Mouse (Mus musculus) MEL (cell line): ENCODE measurements around the gene Tmco4. TPM values are rescaled to one million over a fixed set of nuclear protein-coding genes. Genes with fewer than 3 reads are reported as not detected.

Experiments used
- DNase-seq: peaks from one replicate; pipeline ENCODE4 v3.0.0; 2011; ENCODE audit warnings: low read depth, low spot score
- H3K27ac ChIP-seq: 2 replicates; pipeline ENCODE4 v1.5.1; 2012; ENCODE audit warnings: low read depth, mild to moderate bottlenecking, control low read depth, low read length, moderate library complexity; ENCODE audit not compliant: control insufficient read depth
- H3K27me3 ChIP-seq, 2 experiments: fragments of 150-350 bp in 1 of 2; sonication (generic) in 1 of 2; 2 replicates each; pipeline ENCODE4 v1.6.1; 2012; ENCODE audit warnings: low read length in 2 of 2, mild to moderate bottlenecking in 2 of 2, improper control_type of control experiment in 1 of 2, moderate library complexity in 1 of 2; ENCODE audit not compliant: insufficient read depth in 2 of 2, control insufficient read depth in 1 of 2
- H3K36me3 ChIP-seq, 2 experiments: 2 replicates each; pipeline ENCODE4 v1.6.1; 2012 to 2014; ENCODE audit warnings: low read length in 2 of 2, improper control_type of control experiment in 1 of 2, inconsistent platforms in 1 of 2, mild to moderate bottlenecking in 1 of 2; ENCODE audit not compliant: insufficient read depth in 2 of 2, control insufficient read depth in 1 of 2
- H3K4me1 ChIP-seq, 2 experiments: fragments of 150-350 bp in 1 of 2; sonication (generic) in 1 of 2; 2 replicates each; pipeline ENCODE4 v1.6.1; 2012; ENCODE audit warnings: low read length in 2 of 2, improper control_type of control experiment in 1 of 2, mild to moderate bottlenecking in 1 of 2; ENCODE audit not compliant: insufficient read depth in 2 of 2, control insufficient read depth in 1 of 2
- H3K4me3 ChIP-seq, 2 experiments: fragments of 150-350 bp in 1 of 2; sonication (generic) in 1 of 2; 2 replicates each; pipeline ENCODE4 v1.5.1; 2012; ENCODE audit warnings: low read depth in 2 of 2, low read length in 2 of 2, mild to moderate bottlenecking in 2 of 2, moderate library complexity in 2 of 2, control low read depth in 1 of 2, improper control_type of control experiment in 1 of 2; ENCODE audit not compliant: control insufficient read depth in 1 of 2, insufficient read depth in 1 of 2
- H3K79me2 ChIP-seq: 2 replicates; pipeline ENCODE4 v1.6.1; 2012; ENCODE audit warnings: mild to moderate bottlenecking, low read length, moderate library complexity; ENCODE audit not compliant: control insufficient read depth, poor library complexity, insufficient read depth
- H3K9ac ChIP-seq: 2 replicates; pipeline ENCODE4 v1.6.1; 2012; ENCODE audit warnings: low read depth, mild to moderate bottlenecking, control low read depth, low read length, moderate library complexity; ENCODE audit not compliant: control insufficient read depth, poor library complexity, severe bottlenecking
- H3K9me3 ChIP-seq: fragments of 150-350 bp; sonication (generic); replicated peaks from 2 replicates; pipeline ENCODE4 v1.6.1; 2012; ENCODE audit warnings: mild to moderate bottlenecking, low read length, improper control_type of control experiment, moderate library complexity; ENCODE audit not compliant: insufficient read depth
- BHLHE40 ChIP-seq: IDR thresholded peaks from 2 replicates; pipeline ENCODE4 v1.6.1; 2012; ENCODE audit warnings: low read depth, mild to moderate bottlenecking, inconsistent platforms, low read length, improper control_type of control experiment, borderline replicate concordance
- CHD1 ChIP-seq: IDR thresholded peaks from 2 replicates; pipeline ENCODE4 v1.6.1; 2012; ENCODE audit warnings: low read depth, mild to moderate bottlenecking, inconsistent platforms, low read length, improper control_type of control experiment
- ELF1 ChIP-seq: IDR thresholded peaks from 2 replicates; pipeline ENCODE4 v1.6.1; 2014; ENCODE audit warnings: low read depth, mild to moderate bottlenecking, inconsistent platforms, low read length, improper control_type of control experiment, moderate library complexity
- HCFC1 ChIP-seq: IDR thresholded peaks from 2 replicates; pipeline ENCODE4 v1.6.1; 2012; ENCODE audit warnings: low read depth, mild to moderate bottlenecking, inconsistent platforms, low read length, improper control_type of control experiment, moderate library complexity
- KAT2A ChIP-seq: conservative IDR thresholded peaks from 2 replicates; pipeline ENCODE4 v1.6.1; 2012; ENCODE audit warnings: low read depth, low read length, improper control_type of control experiment, inconsistent platforms
- MAFK ChIP-seq: IDR thresholded peaks from 2 replicates; pipeline ENCODE4 v1.6.1; 2011; ENCODE audit warnings: low read depth, mild to moderate bottlenecking, low read length, improper control_type of control experiment, borderline replicate concordance
- MAX ChIP-seq: IDR thresholded peaks from 2 replicates; pipeline ENCODE4 v1.6.1; 2011; ENCODE audit warnings: low read length, improper control_type of control experiment
- MAZ ChIP-seq: IDR thresholded peaks from 2 replicates; pipeline ENCODE4 v1.6.1; 2012; ENCODE audit warnings: low read depth, mild to moderate bottlenecking, inconsistent platforms, low read length, improper control_type of control experiment
- MEF2A ChIP-seq: IDR thresholded peaks from 2 replicates; pipeline ENCODE4 v1.6.1; 2014; ENCODE audit warnings: low read depth, mild to moderate bottlenecking, inconsistent platforms, low read length, improper control_type of control experiment; ENCODE audit not compliant: poor library complexity, insufficient replicate concordance, severe bottlenecking; ENCODE audit errors: extremely low read depth
- MYC ChIP-seq: IDR thresholded peaks from 2 replicates; pipeline ENCODE4 v1.6.1; 2011; ENCODE audit warnings: low read depth, mild to moderate bottlenecking, low read length, improper control_type of control experiment, moderate library complexity
- POLR2A ChIP-seq, 2 experiments: IDR thresholded peaks; 2 replicates each; pipeline ENCODE4 v1.6.1; 2011 to 2012; ENCODE audit warnings: low read length in 2 of 2, mild to moderate bottlenecking in 2 of 2, control low read depth in 1 of 2, improper control_type of control experiment in 1 of 2, low read depth in 1 of 2, moderate library complexity in 1 of 2; ENCODE audit not compliant: control insufficient read depth in 1 of 2, insufficient read depth in 1 of 2, poor library complexity in 1 of 2
- POLR2AphosphoS5 ChIP-seq: IDR thresholded peaks from 2 replicates; pipeline ENCODE4 v1.6.1; 2012; ENCODE audit warnings: low read depth, borderline replicate concordance, mild to moderate bottlenecking, inconsistent platforms, low read length, moderate library complexity, mixed read lengths
- RAD21 ChIP-seq: IDR thresholded peaks from 2 replicates; pipeline ENCODE4 v1.6.1; 2011; ENCODE audit warnings: mild to moderate bottlenecking, low read depth, low read length, improper control_type of control experiment
- SMC3 ChIP-seq: IDR thresholded peaks from 2 replicates; pipeline ENCODE4 v1.6.1; 2011; ENCODE audit warnings: low read depth, low read length, improper control_type of control experiment
- TAL1 ChIP-seq: IDR thresholded peaks from 2 replicates; pipeline ENCODE4 v1.6.1; 2012; ENCODE audit warnings: mild to moderate bottlenecking, inconsistent platforms, low read length, moderate library complexity, mixed read lengths
- USF1 ChIP-seq: IDR thresholded peaks from 2 replicates; pipeline ENCODE4 v1.6.1; 2014; ENCODE audit warnings: low read depth, mild to moderate bottlenecking, inconsistent platforms, low read length, improper control_type of control experiment, moderate library complexity
- ZKSCAN1 ChIP-seq: IDR thresholded peaks from 2 replicates; pipeline ENCODE4 v1.6.1; 2012; ENCODE audit warnings: low read depth, mild to moderate bottlenecking, inconsistent platforms, low read length, improper control_type of control experiment, moderate library complexity
- ZMIZ1 ChIP-seq: IDR thresholded peaks from 2 replicates; pipeline ENCODE4 v1.6.1; 2012; ENCODE audit warnings: low read depth, mild to moderate bottlenecking, inconsistent platforms, low read length, improper control_type of control experiment, moderate library complexity
- polyA plus RNA-seq, 2 experiments: library from polyadenylated mRNA; stranded (reverse) in 1 of 2; unstranded in 1 of 2; fragments of >175 nt in 1 of 2; fragments of >200 nt in 1 of 2; gene quantifications; 2 replicates each; pipeline versions ENCODE4 v1.2.1 to v1.2.4; 2012; ENCODE audit warnings: low replicate concordance in 2 of 2, low read depth in 1 of 2; ENCODE audit not compliant: insufficient read length in 2 of 2, insufficient read depth in 1 of 2, missing spikeins in 1 of 2
- total RNA-seq: library from RNA; depleted of rRNA; stranded (reverse); fragments of 300-350 nt; gene quantifications from 2 replicates; pipeline ENCODE4 v1.2.3, GENCODE M21; 2012

The Tmco4 gene
- total and polyA plus RNA-seq, 3 experiments, result 16.5 to 24.7 TPM; not detected in 1

DNA sequence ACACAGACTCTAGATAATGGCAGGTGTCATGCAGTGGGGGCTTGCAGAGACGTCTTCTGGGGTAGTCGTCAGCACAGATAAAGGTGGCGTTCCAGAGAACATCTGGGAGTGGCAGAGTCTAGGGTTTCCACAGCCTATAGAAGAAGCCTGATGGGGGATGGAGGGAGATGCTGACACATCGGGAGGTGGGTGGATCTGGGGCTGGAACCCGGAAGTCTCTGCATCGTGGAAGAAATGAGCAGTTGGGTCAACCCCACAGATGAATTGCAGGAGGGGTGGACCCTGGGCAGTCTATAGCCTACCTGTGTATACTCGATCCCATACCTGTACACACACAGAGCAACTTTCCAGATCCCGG is 61.3 kb downstream of the Tmco4 start:
- H3K27ac ChIP-seq, result no peak overlapping the region
- no peaks in the 10 kb centered on the region for H3K36me3 ChIP-seq
- no peak overlapping the region for H3K9ac ChIP-seq
- no peak overlapping the region for H3K4me3 ChIP-seq
- DNase-seq, result no peak
- TF ChIP-seq BHLHE40, result no peak
- TF ChIP-seq POLR2AphosphoS5, result no peak
- TF ChIP-seq, all 39 proteins: peak for 0
- no peaks in the 10 kb centered on the region for H3K4me1 ChIP-seq
- H3K79me2 ChIP-seq, result no peaks in the 10 kb centered on the region
- H3K9me3 ChIP-seq, result no peaks in the 10 kb centered on the region
- no peaks in the 10 kb centered on the region for H3K27me3 ChIP-seq

DNA sequence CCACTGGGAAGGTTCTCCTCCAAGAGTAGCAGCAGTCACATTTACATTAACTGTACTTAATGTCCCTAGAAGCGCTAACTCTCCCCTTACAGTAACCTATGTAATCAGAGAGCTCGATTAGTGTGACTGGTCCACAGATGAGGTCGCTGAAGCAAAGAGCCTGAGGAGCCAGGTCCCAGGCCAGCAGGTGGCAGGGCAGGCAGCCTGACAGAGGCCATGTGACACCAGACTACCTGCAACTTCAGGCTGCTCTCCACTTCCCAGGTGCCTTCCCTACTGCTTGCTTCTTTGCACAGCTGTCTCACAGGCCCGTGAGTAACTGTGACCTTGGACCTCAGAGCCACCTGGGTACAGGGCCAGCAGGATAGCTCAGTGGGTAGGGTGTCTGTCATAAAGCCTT is 61.9 kb downstream of the Tmco4 start:
- Histone ChIP-seq H3K79me2 (no peaks in the 10 kb centered on the region), H3K9me3 (no peaks in the 10 kb centered on the region), H3K27ac (no peak overlapping the region), H3K36me3 (no peaks in the 10 kb centered on the region), H3K4me1 (no peaks in the 10 kb centered on the region), H3K9ac (no peak overlapping the region), H3K4me3 (no peak overlapping the region), H3K27me3 (no peaks in the 10 kb centered on the region)
- no peak for DNase-seq
- TF ChIP-seq HCFC1 (no peak), USF1 (no peak), MAX (no peak)

DNA sequence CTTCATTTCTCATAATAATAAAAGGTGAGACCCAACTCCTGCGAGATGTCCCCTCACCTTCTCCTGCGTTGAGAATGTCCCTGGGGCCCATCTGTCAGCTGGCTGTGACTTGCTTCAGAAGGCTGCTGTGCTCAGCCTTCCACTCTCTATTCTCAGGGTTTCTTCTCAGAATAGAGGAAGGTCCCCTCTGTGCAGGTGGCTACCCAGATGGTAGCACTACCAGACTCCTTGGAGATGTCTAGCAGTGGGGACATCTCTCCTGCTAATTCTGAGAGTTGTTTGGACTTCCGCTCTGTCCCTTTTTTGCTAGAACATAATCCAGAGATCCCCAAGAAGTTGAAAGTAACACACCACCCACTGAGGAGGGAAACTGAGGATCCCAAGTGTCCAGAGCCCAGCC is 62.3 kb downstream of the Tmco4 start:
- no peak for TF ChIP-seq POLR2A (IDR thresholded peaks at IDR 0.05; ENCODE audit: control insufficient read depth in 1 of 2, insufficient read depth in 1 of 2, low read depth in 1 of 2, low read length in 2 of 2, poor library complexity in 1 of 2)
- TF ChIP-seq MAFK, result no peak
- TF ChIP-seq ZKSCAN1, result no peak
- no peaks in the 10 kb centered on the region for H3K36me3 ChIP-seq

DNA sequence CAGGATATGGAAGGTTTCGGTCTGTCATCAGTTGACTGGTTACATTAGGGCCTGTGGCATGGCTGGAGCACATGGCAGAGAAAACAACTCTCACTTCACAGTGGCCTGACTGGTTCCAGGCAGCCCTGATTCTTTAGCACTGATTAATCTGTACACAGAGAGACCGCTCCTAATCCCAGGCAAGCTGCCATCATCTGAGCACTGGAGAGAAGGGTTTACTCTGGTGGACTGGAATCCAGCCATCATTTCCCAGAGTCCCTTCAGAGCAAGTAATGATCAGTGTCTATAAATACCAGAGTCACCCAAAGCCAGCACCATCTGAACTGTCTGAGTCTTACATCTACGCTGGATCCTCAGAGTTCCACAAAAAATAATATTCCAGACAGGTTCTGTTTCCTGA is 63.1 kb downstream of the Tmco4 start:
- H3K27ac ChIP-seq, result no peak overlapping the region

More for the DNA sequence above, 62.3 kb downstream of the Tmco4 start:
- H3K9me3 ChIP-seq, result no peaks in the 10 kb centered on the region
- DNase-seq, result no peak
- H3K4me3 ChIP-seq, result no peak overlapping the region
- H3K79me2 ChIP-seq, result no peaks in the 10 kb centered on the region
- no peaks in the 10 kb centered on the region for H3K27me3 ChIP-seq
- H3K27ac ChIP-seq, result no peak overlapping the region
- no peaks in the 10 kb centered on the region for H3K4me1 ChIP-seq
- H3K9ac ChIP-seq, result no peak overlapping the region

More for the DNA sequence above, 63.1 kb downstream of the Tmco4 start:
- H3K79me2 ChIP-seq, result no peaks in the 10 kb centered on the region
- no peaks in the 10 kb centered on the region for H3K27me3 ChIP-seq
- no peak for DNase-seq
- no peaks in the 10 kb centered on the region for H3K9me3 ChIP-seq
- no peak for TF ChIP-seq MAZ
- TF ChIP-seq MYC, result no peak
- TF ChIP-seq ZMIZ1, result no peak
- no peak for TF ChIP-seq TAL1
- TF ChIP-seq SMC3, result no peak
- no peak for TF ChIP-seq ELF1
- TF ChIP-seq KAT2A, result no peak
- no peak for TF ChIP-seq POLR2AphosphoS5
- TF ChIP-seq CHD1, result no peak
- TF ChIP-seq RAD21, result no peak
- TF ChIP-seq MEF2A, result no peak
- TF ChIP-seq, all 39 proteins: peak for 0
- H3K9ac ChIP-seq, result no peak overlapping the region
- H3K4me3 ChIP-seq, result no peak overlapping the region
- H3K4me1 ChIP-seq, result no peaks in the 10 kb centered on the region
- H3K36me3 ChIP-seq, result no peaks in the 10 kb centered on the region
